Mouse (Mus musculus): ENCODE measurements at regions not wholly inside any gene's neighbourhood (a gene's known extent, or its start where the extent isn't known, plus 50 kb on each side); places are given as distances from the start of the nearest gene placed in this dataset.

DNA sequence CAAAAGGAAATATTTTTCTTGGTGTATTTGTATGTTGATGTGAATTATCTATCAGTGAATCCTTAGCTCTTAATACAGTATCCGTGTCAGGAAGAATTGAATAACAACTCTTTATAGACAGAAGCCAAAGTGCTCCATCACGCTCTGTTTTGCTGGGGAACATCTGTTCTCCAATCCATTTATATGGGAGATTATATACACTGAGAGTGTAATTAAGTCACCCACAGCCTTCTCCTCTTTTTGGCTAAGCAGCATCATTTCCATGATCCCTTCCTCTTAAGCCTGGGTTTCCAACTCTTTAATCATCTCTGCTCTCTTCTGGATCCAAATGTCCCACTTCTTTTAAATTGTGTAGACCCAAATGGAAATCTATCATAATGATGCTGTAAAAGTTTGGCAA is 133.6 kb downstream of the Ahr start:
- TF ChIP-seq POLR2A (IDR thresholded peaks at IDR 0.05; ENCODE audit: control insufficient read depth, low read depth, low read length) (no peak), CTCF (IDR thresholded peaks at IDR 0.05; ENCODE audit: control insufficient read depth, insufficient read depth, insufficient replicate concordance, low read depth, low read length) (no peak)

Measured in testis, adult 2 months (tissue).